Mouse (Mus musculus) spleen, adult 18-20 months (tissue): ENCODE measurements around the gene Dab1.

Experiments
- DNase-seq, 2 experiments: peaks; one replicate each; pipeline ENCODE4 v3.0.0; 2022; ENCODE audit warnings: mixed read lengths in 2 of 2

The Dab1 gene

DNA sequence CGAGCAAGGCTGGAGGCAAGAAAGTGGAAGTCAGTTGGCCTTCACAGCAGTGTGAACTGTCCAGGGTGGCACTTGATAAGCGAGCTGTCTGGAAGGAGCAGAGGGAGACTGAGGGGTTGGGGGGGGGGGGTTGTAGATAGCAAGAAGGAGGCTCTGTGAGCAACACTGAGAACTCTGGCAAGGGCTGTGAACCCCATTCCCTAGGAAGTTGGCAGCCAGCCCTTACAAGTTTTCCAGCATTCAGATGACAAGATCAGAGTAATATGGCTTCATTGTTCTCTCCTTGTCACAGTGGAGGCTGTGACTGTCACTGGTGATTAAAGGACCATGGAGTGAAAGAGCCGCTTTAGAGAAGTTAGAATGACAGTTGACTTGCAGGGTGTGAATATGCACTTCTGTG lies 662.4 kb downstream of the Dab1 start:
- no peak for DNase-seq

DNA sequence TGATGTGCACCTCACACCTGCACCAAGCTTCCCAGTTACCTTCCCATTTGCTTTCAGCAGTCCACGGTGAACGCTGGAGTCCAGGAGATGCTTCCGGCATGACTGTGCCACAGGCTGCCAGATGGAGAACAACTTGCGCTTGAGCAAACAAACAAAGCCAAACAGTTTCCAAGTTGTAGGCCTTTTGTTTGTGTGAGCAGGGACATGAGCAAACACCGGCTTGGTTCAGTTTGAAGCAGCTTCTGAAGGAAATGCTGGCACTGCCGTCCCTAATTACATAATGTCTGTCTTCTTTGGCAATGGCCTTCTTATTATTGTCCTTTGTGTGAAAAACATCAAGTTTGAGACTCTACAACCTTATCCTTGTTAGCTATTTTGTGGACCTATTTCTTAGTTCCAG lies 664.7 kb downstream of the Dab1 start:
- no peak for DNase-seq

DNA sequence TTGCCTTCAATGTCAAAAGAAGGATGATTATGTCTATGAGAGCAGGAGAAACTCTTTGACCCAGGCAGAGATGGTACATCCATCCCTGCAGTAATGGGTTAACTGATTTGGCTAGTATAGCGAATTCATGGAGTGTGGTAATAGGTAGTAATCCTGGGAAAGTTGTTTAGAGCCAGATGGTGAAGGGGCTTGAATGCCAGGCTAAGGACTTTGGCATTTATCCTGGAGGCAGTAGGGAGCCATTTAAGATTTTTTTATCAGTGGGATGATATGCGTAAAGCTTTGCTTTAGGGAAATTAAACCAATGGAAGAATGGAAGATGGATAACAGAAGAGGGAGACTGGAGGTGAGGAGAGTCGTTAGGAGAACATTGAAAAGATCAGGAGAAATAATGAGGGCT lies 669.2 kb downstream of the Dab1 start:
- DNase-seq, result no peak

DNA sequence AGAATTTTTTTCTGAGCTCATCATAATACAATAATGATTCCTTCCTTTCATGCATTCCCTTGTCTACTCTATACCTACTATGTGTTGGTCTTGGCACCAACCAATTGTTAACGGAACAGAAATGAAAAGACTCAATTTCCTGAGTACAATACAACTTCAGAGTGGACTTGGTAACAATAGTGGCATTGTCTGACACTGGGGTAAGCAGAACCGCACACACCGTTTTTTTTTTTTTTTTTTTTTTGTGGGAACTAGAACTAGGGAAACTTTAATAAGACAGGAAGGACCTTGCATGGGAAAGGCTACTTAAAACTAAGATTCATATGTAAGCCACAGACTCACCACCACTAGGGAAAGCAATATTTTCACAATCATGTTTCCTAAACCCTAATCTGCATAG lies 682.6 kb downstream of the Dab1 start:
- DNase-seq, result no peak

DNA sequence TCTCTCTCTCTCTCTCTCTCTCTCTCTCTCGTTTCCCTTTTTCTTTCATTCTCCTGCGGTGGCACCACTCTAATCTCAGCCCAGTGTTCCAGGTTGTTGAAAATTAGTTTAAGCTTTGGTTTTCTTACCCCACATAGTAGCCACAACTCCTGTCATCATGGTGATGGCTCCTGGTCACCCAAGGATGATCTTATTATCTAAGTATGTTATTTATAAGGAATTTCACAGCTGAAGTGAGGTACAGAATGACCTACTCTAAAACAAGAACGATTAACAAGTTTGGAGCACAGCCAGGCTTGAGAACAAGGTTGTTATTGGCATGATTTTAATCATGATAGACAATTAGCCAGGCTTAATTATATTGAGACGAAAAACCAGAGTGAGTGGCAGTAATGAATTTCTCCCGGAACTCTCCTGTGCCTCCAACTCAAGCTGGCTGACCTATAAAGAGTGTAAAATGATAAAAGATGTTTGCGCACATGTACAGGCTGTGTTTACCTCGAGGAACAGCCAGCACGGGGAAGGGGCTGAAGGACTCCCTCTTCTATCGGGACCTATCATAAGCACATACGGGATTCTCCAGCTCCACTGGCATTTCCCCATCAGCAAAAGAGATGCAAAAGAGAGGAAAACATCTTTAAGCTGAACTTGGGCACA lies 684.0 kb downstream of the Dab1 start:
- no peak for DNase-seq

DNA sequence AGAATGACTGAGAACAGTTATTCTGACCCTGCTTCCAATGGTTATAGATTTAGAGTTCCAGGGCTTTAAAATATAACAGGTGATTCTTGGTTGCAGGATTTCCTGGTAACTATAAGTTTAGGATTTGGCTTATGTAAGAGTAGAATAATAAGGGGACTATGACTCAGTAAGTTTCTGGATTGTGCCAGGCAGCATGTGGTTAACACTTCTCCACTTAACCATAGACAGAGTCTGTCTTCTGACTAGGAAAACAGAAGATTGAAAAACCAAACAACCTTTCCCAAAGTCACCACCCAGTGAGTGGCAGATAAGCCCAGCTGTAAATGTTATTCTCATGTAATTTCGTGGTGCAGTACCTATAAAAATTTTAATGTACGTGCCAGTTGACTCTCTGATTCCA lies 688.6 kb downstream of the Dab1 start:
- no peak for DNase-seq

DNA sequence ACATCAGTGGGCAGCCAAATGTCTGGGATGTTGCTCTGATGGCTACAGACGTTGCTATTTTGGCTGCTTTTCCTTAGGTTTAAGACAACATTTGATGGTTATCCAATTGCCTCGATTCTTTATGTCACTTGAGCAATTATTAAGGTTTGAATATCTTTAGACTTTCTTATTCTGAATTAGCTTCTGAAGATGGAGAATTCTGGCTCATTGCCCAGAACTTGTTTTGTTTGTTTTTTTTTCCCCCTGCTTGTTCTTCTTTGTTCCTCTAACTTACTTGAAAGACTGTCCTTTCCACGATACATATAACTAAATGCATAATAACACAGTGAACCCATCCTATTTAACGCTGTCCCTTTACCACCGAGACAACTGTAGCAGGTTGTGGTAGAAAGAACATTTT lies 707.1 kb downstream of the Dab1 start:
- no peak for DNase-seq

DNA sequence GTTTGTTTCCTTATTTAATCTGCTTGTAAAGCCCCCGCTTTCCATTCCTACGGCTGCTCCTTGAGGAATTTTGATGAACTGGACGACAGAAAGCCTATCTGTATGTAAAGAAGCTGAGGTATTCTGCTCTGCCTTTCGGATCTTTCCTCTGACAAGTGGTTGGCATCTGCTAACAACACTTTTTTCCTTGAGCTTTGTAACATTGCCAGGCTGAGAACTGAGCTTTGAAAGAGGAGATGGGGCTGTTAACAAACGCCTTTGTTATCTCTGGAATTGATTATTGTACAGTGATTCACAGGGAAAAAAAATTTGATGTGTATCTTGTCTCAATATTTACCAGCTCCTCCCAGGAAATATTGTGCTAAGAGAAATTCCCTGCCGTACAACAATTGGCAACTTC lies 712.7 kb downstream of the Dab1 start:
- no peak for DNase-seq

DNA sequence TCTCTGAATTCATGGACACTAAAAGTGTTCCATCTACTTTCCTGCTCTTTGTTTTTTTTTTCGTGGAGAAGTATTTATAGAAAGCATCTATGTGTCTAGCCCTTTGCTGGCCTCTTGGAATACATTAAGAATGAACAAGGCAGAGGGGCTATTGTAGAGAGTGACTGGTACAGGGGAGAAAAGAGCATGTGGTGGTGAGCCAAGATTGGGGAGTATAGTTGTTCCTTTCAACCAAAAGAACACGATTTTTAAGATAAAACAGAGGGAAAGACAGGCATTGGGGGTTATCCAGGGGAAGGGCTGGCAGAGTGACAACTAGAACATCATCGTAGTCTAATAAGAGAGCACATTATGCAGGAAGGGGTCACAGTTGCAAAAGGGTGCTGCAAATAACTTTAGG lies 713.2 kb downstream of the Dab1 start:
- DNase-seq, result no peak

DNA sequence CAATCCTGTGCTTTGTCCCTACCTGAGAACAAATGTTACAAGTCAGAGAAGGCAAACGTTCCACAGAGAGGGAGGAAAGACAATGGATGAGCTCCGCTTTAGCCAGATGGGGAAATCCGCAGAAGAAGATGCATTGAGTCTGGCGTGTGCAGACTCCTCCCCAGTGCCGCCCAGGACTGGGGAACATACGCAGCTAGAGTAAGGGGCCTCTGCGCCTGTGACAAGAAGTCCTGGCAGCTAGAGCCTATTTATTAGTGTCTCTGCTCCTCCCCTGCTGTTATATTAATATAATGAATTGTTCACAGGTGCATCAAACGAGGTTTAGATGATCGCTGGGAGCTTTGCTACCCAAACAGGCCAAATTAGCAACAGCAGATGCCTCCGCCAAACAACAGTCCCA lies 718.1 kb downstream of the Dab1 start:
- no peak for DNase-seq

DNA sequence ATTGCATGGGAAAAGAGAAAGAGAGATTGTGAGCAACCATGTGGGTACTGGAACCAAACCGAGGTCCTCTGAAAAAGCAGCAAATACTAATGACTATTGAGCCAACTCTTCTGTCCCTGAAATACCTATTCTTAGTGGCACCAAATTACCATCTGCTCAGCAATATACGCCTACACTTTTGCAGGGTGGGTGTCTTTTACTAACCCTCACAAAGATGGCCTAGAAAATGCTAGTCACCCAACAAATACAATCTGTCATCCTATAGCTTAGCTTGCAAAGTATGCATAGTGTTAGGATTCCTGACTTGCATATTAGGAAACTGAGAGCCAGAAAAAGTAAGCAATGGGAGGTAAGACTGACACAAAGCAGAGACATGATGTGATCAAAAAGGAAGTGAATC lies 719.2 kb downstream of the Dab1 start:
- no peak for DNase-seq

DNA sequence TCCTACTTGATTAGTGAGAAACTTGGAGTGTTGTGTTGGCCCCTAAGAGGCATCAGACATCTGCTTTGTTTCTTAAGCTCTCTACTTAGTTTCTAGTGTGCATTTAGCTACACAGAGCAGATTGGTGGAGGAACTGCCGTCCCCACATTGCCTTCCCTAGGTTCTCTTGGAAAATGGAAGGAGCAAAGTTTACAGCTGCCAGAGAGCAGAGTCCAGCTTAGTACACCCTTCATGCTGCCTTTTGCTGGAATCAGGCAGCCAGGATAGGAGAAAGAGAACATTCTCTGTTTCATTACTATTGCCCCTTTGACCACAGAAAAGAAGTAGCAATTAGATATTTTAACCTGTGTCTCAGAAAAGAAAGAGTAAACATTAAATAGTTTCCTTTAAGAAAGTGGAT lies 742.2 kb downstream of the Dab1 start:
- DNase-seq, result no peak

DNA sequence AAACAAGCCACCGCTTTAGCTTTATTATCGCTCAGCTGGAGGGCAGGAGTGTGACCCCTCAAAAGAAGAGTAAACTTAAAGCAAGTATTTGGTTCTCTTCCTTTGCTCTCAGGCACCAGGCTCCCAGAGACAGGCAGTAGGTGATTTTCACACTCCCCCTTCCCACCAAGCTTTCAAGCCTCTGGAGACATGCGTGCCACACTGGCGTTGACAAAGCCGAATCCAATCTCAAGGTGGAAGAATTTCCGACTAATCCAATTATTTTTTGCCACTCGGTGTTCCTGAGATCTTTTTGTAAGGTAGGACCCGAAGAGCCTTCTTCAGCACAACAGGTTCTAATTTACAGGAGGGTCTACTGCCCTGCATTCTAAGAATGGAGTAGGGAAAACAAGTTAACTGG lies 747.3 kb downstream of the Dab1 start:
- DNase-seq, result no peak

DNA sequence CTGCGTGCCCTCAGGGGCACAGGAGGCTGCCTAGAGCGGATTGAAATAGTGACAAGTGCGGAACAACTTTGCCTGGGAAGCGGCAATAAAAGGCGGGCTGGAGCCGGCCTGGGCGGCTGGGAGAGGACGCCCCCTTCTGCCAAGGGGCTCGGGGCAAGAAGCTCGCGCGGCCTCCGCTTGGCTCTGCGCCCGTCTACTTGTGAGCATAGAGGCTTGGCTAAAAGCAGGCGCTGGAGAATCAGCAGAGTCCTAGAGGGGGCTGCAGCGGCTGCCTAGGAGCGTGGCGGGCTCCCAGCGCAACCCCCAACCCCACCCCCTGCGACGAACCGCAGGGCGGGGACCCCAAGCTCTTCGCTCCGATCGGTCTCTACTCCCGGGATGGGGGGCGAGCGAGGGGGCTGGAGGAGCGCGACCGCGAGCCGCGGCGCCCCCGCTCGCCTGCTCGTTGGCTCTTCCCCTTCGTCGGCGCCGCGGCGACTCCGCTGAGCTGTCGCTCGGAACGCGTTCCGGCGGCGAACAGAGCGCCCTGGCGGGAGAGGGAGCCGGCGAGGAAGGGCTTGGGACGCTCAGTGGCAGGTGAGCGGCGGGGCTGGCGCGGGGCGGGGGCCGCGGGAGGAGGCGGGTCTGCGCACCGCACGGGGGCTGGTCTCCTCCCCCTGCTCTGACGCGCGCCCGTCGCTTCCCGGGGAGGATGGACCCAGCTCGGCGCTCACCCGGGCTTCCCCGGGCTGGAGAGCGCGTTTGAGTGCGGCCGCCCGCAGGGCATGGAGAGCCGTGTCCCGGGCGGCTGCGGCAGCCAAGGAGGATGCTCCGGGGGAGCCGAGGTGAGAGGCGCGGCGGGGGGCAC lies 748.0 kb downstream of the Dab1 start:
- DNase-seq, result no peak

DNA sequence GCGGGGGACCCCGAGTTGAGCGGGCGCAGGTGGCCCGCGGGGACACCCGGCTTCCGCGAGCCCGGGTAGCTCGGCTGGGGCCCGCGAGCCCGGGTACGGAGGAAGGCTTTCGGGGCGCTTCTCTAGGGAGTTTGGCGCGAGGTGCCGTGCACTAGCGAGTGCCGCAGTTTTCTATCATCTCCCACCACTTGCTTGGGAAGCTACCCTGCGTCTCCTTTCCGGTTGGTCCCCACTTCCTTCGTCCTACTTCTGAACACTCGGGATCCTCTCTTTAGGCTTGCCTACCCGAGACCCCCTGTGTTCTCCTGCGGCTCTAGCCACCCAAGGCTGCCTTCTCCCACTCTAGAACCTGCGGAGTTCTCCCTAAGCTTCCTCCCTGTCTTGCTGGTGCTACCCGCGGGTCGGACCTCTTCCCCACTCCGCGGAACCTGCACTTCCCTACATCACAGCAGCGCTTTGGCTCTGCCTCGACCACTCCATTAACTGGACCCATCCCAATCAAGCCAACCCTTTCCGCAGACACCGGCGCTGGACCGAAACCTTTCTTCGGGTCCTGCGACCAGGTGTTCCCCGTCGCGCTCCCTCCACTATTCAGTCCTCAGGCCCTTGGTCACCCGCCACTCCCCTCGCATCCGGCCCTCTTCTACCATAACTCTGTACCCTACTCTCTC lies 748.7 kb downstream of the Dab1 start:
- DNase-seq, result no peak

DNA sequence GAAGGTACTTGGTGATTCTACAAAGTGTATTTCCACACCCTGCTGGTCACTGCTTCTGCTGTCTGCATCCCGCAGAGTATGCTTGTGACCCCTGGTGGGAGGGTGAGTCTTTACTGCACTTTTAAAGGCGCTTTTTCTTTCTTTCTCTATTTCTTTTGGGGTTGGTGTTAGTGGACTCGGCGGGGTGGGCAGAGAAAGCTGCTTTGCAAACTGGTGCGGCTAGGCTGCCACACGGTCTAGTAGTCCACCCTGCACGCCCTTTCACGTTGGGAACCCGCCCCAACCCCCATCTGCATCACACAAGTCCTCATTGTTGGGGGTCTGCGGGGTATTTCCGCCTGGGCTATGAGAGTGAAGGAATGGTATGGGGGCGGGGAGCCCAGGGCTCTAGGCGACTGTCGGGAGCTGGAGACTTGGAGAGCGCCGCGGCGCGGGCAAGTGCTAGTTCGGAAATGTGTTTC lies 749.4 kb downstream of the Dab1 start:
- DNase-seq, result no peak

DNA sequence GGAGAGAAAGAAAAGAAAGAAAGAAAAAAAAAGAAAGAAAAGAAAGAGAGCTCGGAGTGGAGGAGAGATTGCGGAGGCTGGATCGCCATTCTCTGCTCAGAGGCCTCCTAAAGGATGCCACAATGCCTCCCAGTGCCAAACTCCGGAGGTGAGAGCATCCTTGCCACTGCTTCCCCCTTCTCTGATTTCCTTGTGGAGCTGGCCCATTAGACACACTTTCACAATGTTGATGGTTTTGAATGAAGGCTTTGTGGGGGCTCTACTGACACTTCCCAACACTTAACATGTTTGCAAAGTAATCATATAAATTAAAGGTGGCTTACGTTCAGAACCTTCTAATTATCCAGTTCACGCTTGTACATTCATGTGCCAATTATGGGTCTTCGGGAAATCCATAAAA lies 749.9 kb downstream of the Dab1 start:
- no peak for DNase-seq

DNA sequence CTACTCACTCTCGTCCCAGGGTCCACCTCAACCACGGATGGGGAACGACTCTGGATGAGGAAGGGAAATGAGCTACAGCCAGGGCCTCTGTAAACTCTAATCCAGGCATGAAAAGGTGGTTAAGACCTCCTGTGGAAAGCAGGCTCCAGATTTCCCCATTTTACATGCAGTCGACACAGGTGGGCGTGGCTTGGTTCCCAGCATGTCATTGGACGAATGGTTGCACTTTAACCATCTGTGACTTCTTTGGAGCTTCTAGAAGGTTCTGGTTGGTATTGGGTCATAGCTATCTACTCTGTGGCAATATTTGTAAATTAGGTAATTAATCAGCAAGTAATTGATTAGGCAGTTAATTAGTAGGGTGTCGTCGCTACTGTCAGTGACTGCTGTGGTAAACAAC lies 752.0 kb downstream of the Dab1 start:
- no peak for DNase-seq

DNA sequence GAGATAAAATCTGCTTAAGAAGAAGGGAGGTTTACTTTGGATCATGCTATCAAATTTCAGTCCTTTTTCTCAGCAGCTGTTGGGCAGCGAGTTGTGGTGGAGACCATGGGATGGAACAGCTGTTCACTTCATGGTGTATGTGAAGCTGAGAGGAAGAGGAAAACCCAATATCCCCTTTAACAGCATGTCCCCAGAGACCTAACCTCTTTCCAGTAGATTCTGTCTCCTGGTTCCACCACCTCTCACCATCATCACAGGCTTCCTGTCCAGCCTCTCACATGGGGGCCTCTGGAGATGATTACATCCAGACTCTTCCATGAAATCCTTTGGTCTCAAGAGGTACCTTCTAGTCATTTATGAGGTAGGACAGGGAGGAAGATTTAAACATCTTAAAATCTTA lies 755.0 kb downstream of the Dab1 start:
- DNase-seq, result no peak

DNA sequence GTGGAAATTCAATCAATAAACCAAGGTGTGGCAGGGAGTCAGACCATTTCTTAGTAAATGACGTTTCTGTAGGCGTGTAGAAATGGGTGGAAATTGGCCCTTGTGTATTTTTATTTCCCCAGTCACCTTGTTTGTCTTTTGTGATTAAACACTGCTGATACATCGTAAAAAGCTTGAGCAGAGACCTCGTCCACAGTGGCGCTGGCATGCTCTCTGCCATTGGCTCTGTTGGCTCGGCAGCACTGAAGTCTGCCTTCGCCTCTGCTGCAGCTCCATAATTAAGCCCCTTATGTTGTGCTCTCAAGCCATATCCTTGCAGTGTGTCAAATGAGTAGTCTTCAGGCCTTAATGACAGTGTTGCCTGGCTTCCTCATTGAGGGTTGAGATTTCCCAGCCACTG lies 765.5 kb downstream of the Dab1 start:
- no peak for DNase-seq

DNA sequence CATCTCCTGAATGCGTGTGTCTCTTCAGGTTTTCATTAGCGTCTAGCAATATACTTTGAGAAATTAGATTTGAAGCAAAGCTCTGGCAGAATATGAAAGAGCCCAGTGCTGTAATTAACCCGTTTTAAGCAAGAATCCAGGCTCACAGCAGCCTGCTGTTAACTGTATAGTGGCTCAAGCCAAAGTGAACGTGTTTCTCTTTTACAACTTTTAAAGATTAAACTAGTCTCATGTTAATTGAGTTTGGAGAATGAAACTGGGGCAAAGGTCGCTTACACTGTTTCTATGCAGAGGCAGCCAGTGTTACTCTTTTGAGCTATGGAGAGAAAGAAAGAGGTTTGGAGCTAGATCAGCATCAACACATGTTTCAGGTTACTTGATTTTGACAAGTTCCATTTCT lies 766.1 kb downstream of the Dab1 start:
- no peak for DNase-seq

DNA sequence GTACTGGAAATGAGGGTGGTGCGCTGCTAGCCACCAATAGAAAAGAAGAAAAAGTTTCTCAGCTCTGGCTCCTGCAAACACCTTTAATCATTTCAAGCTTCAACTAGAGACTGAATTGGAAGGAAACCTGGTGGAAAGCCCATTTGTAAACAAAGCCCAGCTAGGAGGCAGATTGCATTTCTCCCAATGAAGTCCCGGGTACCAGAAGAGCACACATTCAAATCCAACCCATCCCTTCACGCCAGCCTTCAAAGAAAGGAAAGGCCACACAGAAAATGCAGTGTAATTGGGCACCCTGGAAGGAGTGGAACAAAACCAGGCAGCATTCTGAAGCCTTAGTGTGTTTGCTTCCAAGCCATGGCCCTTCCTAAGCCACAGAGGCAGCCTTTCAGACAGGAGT lies 776.4 kb downstream of the Dab1 start:
- DNase-seq, result no peak

DNA sequence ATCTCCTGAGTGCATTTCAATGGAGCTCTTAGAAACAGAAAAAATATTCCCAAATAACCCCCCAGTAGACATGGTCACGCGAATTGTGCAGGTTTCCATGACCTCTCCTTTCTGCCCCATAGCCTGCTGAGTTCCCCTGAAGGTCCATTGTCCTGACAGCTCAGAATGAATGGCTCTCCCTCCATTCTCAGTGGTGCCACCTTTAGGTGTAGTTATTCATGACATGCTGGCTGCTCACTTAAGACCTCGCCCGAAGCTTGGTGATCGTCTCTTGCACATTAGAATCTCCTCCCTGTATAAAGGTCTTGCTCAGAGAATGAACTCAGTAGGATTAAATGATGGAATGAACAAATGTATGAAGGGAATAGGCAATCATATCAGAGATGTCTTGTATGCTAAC lies 776.9 kb downstream of the Dab1 start:
- no peak for DNase-seq

DNA sequence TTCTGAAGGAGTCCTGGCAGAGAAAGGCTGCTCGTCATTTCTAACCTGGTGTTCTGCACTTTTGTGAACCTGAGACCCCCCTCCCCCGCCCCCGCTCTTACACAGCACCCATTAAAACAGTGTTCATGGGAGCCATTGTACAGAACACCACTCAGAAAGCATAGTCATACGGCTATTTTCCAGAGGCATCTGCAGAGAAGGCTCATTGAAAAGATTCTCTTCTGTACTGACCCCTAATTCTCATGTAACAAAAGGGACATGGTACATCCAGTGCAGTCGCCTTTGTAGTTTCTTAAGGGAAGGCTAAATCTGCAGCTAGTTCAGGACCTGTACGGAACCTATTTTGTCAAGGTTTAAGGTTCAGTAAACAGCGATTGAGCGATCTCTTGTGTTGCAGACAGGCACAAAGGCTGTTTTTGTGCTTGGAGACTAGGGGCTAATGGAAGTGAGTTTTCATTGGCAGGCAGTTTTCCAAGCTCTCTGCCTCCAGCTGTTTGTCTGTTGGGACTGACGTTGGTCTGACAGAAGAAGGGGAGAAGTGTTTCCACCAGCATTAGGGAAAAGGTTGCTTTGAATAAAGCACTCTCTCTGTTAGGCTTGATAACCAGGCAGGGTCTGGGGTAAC lies 780.1 kb downstream of the Dab1 start:
- no peak for DNase-seq
